Mouse (Mus musculus) layer of hippocampus, adult 18-20 months (tissue): ENCODE results near the gene Pheta2. TPM values are rescaled to one million over a fixed set of nuclear protein-coding genes. Genes with fewer than 3 reads are reported as not detected.
A peak's percentile ranks its signal among the peaks of the same experiment; 100 is the strongest.
"Not testable (repeated sequence)": the region's sequence is repeated elsewhere in the genome, so short reads cannot be mapped to it uniquely, and the experiment has no call there.

Experiments
- DNase-seq, 2 experiments: peaks; one replicate each; pipeline ENCODE4 v3.0.0; 2022; ENCODE audit warnings: low spot score in 2 of 2
- microRNA-seq, 2 experiments: library from miRNA; unstranded; fragments of <30 nt; microRNA quantifications; one replicate each; pipeline ENCODE4 v1.2.0; 2021
- total RNA-seq, 2 experiments: library from RNA; stranded (reverse); gene quantifications; 2 replicates each; pipeline ENCODE4 v1.2.3; 2021

Pheta2 gene
- total RNA-seq, 2 experiments from 2014 or later = 0.25 to 0.52 TPM

- DNase-seq = no peak
Measured at GRCm38 (mm10) chr15:82368146-82368545, 29.4 kb downstream of the Pheta2 start.

DNA sequence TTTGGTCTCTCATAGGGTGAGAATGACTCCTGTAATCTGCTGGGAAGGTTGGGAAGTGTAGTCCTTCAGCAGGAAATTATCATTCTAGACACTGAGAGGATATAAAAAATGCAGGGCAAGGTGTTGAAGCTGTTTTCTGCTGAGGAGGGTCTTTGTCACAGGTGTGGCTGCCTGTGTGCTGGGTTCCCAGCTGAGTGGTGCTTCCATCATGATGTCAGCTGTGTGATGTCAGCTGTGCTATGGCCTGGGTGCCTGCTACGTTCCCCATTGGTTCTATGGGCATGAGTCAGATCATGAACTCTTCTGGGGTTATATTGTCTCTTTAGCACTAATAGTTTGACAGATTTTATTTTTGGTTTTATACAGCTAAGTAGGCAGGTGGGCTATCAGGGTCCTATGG lies 30.1 kb downstream of the Pheta2 start:
- DNase-seq = no peak

GRCm38 (mm10) chr15:82372446-82372845 lies 33.7 kb downstream of the Pheta2 start:
- no peak for DNase-seq

DNA sequence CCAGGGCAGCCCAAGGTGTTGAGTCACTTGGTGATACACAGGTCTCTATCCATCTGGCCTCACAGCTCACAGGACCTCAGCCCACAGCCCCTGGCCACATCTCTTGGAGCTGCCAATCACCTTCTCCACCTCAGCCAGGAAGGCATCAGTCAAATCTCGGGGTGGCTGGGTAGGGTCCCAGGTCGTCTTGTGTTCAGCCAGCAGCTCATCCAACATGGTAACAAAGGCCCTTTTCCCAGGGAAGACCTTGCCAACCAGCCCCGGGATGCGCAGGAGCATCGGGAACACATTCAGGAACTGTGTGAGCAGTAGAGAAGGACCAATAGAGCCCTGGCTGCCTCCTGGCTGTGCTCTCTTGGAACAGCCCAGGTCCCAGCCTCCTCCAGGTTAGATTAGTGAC lies 34.2 kb downstream of the Pheta2 start:
- no peak for DNase-seq

DNA sequence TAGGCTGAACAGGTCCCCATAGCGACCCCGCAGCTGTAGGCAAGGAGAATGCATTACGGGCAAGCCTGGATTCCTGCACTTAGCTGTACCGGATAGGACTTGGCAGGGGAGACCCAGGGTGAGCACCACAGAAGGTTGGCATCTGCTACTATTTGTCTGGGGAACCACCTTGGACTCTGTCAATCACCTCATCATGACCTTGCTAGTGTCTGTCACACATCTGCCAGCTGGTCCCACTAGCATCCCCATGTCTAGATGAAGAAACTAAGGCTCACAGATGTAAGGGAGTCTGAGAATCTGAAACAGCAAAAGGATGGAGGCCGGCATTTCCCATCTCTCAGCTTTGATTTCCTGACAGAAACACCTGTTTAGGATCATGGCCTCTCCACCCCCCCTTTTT lies 35.7 kb downstream of the Pheta2 start:
- no peak for DNase-seq

GRCm38 (mm10) chr15:82375855-82376254 lies 37.1 kb downstream of the Pheta2 start:
- no peak for DNase-seq

- DNase-seq = peak; percentile 55 to 82
Measured at GRCm38 (mm10) chr15:82376393-82377138, 37.8 kb downstream of the Pheta2 start.

- no peak for DNase-seq
Measured at GRCm38 (mm10) chr15:82377701-82378100, 39.0 kb downstream of the Pheta2 start.

- peak in 1 of 2 experiments; percentile 34 for DNase-seq
Measured at GRCm38 (mm10) chr15:82378261-82379180, 39.8 kb downstream of the Pheta2 start.

DNA sequence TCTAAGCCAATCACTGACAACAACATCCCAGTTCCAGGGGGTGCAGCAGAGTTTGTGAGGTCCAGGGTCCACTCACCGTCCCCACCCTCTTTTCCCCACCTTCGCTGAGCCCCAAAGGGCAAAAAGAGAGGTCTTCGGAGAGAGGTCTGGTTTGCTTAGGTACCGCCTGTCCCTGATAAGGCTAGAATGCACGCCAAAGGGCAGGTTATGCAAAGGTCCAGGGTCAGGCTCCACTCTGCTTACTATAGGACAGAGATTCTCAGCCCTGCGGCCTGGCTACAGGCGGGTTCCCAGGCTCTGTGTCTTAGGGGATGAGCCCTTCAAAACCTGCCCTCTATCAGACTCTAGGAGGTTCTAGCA lies 40.7 kb downstream of the Pheta2 start:
- no peak for DNase-seq

DNA sequence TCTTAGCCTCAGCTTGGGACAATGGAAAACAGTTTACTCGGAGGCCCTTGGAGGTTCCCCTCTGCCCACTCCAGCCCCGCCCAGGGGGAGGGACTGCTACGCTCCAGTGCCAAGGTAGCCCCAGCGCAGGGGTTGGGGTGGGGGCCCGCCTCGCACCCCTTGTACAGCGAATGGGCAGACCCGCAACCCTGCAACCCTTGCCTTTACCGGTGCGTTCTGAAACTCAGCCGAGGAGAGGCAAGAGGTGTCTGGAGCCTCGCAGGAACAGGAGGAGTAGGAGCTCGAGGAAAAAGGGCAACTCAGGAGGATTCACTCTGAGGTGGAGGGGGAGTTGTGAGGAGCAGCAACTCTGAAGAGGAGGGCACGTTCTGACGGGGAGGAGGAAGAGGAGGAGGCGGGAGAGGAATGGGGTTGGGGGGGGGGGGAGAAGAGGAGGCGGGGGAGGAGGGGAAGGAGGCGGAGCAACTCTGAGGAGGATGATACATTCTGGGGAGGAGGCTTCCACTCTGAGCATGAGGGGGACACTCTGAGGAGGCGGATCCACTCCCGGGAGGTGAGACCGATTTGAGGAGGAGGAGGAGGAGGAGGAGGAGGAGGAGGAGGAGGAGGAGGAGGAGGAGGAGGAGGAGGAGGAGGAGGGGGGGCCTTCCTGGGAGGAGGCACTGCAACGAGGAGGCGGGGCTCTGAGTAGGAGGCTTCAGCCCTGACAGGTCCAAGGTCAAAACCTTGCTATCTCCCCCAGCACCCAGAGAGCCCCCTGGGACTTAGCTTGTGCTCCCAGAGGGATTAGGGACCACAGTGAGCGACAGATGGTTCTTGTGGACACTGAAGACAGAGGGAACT lies 41.4 kb downstream of the Pheta2 start, which contains the start of gene Cyp2d22:
Cyp2d22 (minus strand) TSS at position 390 of the 843 bp plus-strand sequence.
- DNase-seq = peak in 1 of 2 experiments; percentile 30

DNA sequence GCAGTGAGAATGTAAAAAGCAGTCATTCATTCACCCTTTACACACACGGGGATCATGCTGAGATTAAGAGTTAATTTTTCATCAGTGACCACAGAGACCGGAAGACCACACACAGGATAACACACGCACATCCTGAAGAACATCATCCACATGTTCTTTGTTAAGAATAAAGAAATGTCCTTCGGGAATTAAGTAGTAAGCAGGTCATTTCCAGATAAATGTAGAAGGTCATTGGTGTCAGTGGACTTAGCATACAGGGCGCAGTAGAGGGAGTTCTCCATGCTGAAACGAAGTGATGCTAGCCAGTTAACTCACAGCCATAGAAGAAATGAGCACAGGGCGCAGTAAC lies 41.9 kb downstream of the Pheta2 start:
- DNase-seq = no peak

DNA sequence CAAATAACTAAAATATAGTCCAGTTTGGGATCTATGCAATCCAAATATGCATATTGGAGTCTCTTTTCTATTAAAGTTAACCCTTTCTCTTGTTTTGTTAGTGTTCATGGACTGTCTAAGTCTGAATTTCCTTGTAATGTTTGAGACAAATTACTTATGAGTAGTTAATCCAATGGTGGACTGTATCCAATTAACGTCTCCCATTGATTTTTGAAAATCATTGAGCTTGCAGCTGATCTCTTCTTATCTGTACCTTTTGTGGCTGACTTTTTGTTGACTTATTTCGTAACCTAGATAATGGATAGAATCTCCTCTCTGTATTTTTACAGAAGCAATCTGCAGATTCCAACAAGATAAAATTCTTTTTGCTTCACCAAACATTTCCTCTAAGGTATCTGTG lies 43.7 kb downstream of the Pheta2 start:
- DNase-seq = no peak

DNA sequence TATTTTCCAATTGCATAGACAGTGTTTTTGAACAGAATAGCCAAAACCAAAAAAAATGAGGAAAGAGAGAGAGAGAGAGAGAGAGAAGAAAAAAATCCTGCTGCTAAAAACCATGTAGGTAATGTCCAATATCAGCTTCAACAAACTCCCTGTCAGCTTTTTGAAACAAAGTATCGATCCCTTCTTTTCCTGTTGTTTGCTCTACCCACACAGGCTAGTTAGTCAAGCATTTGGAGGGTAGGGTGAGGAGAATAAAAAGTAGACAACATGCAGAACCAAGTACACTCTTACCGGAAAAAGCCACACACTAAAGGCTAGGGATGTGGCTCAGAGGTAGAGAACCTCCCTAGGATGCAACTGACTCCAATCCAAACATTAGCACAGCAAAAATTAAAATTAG lies 47.0 kb downstream of the Pheta2 start:
- DNase-seq = no peak

GRCm38 (mm10) chr15:82389916-82390315 lies 51.2 kb downstream of the Pheta2 start:
- DNase-seq = not testable (repeated sequence)

DNA sequence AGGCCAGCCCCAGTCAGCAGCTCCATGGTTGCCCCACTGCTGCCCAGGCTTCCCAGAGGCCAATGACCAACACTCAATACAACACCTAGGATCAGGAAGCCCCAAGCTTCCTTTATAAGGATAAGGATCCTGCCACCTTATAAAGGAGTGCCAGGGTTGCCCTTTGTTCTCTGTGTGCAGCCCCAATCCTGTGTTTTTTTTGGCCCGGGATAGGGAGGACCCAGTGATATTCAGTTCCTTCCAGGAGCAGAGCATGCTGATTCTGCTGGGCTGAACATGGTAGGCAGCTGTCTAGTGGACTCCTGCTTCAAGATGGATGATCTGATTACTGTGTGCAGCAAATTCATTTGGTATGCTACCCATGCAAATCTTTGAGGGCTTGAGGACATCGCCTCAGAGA lies 55.2 kb downstream of the Pheta2 start, which contains the start of gene Cyp2d11:
Cyp2d11 (minus strand) TSS at position 101 of the 400 bp plus-strand sequence.
- not testable (repeated sequence) for DNase-seq

Small RNAs within 50 kb of the gene (microRNA-seq; reads per million reads assigned to microRNA genes)
- gene Mir7684 = 0 reads per million in 2 experiments

Other genes starting within 250 kb of the Pheta2 start
- 10 to 100 TPM; 12.4 to 12.9 TPM for gene Ccdc134, start 211.0 kb upstream of the Pheta2 start, total RNA-seq
- 100 to 1,000 TPM; 175 to 189 TPM for gene Srebf2, start 191.8 kb upstream of the Pheta2 start, total RNA-seq
- 1 to 10 TPM; 1.4 to 1.9 TPM for gene Shisa8, start 126.1 kb upstream of the Pheta2 start, total RNA-seq
- under 1 TPM; 0.47 to 0.76 TPM for gene Tnfrsf13c, start 114.6 kb upstream of the Pheta2 start, total RNA-seq
- 1 to 10 TPM; 2.5 to 3.1 TPM for gene Cenpm, start 94.2 kb upstream of the Pheta2 start, total RNA-seq
- 100 to 1,000 TPM; 100 to 113 TPM for gene 1500009C09Rik, start 86.5 kb upstream of the Pheta2 start, total RNA-seq
- 100 to 1,000 TPM; 609 to 650 TPM for gene Sept3, start 64.0 kb upstream of the Pheta2 start, total RNA-seq
- not detected for gene Wbp2nl, start 40.0 kb upstream of the Pheta2 start, total RNA-seq
- gene Naga, start within 50 bp of the Pheta2 start, total RNA-seq = 10 to 100 TPM; 33.5 to 40.5 TPM
- 100 to 1,000 TPM; 149 to 152 TPM for gene Smdt1, start within 50 bp of the Pheta2 start, total RNA-seq
- 100 to 1,000 TPM; 206 to 215 TPM for gene Ndufa6, start 15.4 kb downstream of the Pheta2 start, total RNA-seq
- gene Cyp2d22, start 41.3 kb downstream of the Pheta2 start, total RNA-seq = 10 to 100 TPM; 57.5 to 64.1 TPM
- under 1 TPM in 1 of 2 experiments, not detected in 1; 0.41 TPM for gene Cyp2d11, start 55.1 kb downstream of the Pheta2 start, total RNA-seq
- gene Cyp2d10, start 68.3 kb downstream of the Pheta2 start, total RNA-seq = under 1 TPM in 1 of 2 experiments, not detected in 1; 0.81 TPM
- gene Cyp2d9, start 94.5 kb downstream of the Pheta2 start, total RNA-seq = not detected
- gene Cyp2d12, start 216.1 kb downstream of the Pheta2 start, total RNA-seq = not detected